Mouse (Mus musculus) G1E-ER4 (cell line): Measurements from ENCODE around the gene Olfr1271. TPM values are rescaled to one million over a fixed set of nuclear protein-coding genes. Genes with fewer than 3 reads are reported as not detected.
"Not testable (repeated sequence)": the region's sequence is repeated elsewhere in the genome, so short reads cannot be mapped to it uniquely, and the experiment has no call there.

ENCODE experiments used
- GATA1 ChIP-seq: IDR thresholded peaks from one replicate; pipeline ENCODE4 v1.8.0; 2012; ENCODE audit warnings: low read length, inconsistent platforms
- polyA plus RNA-seq: library from polyadenylated mRNA; stranded (reverse); fragments of >175 nt; gene quantifications from 2 replicates; pipeline ENCODE4 v1.2.3, GENCODE M21; 2012

Olfr1271 gene
- polyA plus RNA-seq, result not detected in 2 replicates

DNA sequence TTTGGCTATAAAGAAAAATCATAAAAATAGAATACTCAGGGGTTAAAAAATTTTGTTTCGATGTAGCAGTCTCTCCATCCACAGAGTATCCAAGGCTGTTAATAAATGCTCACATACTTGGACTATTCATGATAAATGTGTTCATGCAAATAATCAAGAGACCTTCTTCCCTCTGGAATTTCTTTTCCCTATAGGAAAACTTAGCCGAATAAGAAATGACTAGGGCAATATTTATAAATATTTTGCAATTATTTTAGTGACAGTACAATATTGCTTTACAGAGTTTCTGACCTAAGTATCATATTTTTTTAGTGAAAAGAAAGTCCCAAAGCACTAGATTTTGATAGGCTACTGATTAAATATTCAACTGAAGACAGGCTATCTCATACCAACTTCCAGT lies at the start of gene Olfr1271:
Olfr1271 (minus strand) TSS at position 101 of the 400 bp plus-strand sequence.
- TF ChIP-seq GATA1, result no peak

DNA sequence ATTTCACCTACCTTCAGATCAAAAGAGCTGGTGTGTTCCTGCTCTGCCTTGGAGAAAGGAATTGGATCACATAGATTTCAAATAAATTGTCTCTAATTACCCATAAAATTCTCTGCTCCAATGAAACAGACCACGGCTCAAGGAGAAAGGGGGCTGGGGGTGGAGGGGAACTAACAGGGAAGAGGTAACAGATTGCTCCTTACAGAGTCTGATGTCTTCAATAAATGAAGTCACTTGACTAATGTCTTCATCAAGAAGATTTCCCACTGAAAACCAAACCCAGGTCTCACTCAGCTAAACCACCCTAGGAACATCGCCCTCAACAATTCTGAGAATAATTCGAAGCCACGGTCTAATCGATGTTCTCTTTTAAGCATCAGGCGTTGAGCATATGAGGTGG lies 21.9 kb upstream of the Olfr1271 start, which contains the start of gene Olfr1272:
Olfr1272 (minus strand) TSS at position 101 of the 400 bp plus-strand sequence.
- no peak for TF ChIP-seq GATA1

DNA sequence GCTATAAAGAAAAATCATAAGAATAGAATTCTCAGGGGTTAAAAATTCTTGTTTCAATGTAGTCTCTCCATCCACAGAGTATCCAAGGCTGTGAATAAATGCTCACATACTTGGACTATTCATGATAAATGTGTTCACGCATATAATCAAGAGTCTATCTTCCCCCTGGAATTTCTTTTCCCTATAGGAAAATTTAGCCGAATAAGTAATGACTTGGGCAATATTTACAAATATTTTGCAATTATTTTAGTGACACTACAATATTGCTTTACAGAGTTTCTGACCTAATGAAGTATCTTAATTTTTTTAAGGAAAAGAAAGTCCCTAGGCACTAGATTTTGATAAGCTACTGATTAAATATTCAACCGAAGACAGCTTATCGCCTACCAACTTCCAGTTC lies 13.3 kb downstream of the Olfr1271 start, which contains the start of gene Olfr142:
Olfr142 (minus strand) TSS at position 101 of the 400 bp plus-strand sequence.
- TF ChIP-seq GATA1, result no peak

DNA sequence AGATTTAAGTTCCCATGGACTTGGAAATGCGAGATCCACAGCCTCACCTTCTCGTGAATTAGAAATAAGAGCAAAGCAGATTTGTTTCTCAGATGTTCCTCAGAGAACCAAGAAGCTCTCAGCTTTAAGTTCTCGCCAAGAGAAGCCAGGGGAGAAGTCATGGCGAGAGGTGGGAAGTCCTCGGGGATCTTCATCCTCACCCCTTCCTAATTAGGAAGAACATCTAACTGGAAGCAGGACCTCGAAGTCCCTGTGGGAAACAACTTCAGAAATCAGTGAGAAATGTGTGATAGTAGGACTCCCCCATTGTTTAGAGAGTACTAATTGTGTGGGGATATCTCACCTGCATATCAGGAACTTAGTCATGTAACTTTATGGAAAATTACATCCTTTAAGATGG lies 46.4 kb downstream of the Olfr1271 start, which contains the start of gene Olfr1506:
Olfr1506 (minus strand) TSS at position 101 of the 400 bp plus-strand sequence.
- not testable (repeated sequence) for TF ChIP-seq GATA1

Other genes starting within 250 kb of the Olfr1271 start
- not detected in 2 replicates for gene Olfr1264, start 245.5 kb downstream of the Olfr1271 start, polyA plus RNA-seq
- not detected in 2 replicates for gene Olfr1265, start 235.7 kb downstream of the Olfr1271 start, polyA plus RNA-seq
- gene Olfr140, start 207.4 kb downstream of the Olfr1271 start, polyA plus RNA-seq, result not detected in 2 replicates
- not detected in 2 replicates for gene Olfr1269, start 149.6 kb downstream of the Olfr1271 start, polyA plus RNA-seq
- gene Olfr32, start 128.7 kb downstream of the Olfr1271 start, polyA plus RNA-seq, result not detected in 2 replicates
- not detected in 2 replicates for gene Olfr1270, start 117.9 kb downstream of the Olfr1271 start, polyA plus RNA-seq
- not detected in 2 replicates for gene Olfr1506, start 46.5 kb downstream of the Olfr1271 start, polyA plus RNA-seq
- gene Olfr142, start 13.4 kb downstream of the Olfr1271 start, polyA plus RNA-seq, result not detected in 2 replicates
- not detected in 2 replicates for gene Olfr1272, start 21.8 kb upstream of the Olfr1271 start, polyA plus RNA-seq
- gene Gm13769, start 51.2 kb upstream of the Olfr1271 start, polyA plus RNA-seq, result not detected in 2 replicates
- not detected in 2 replicates for gene Olfr1274-ps, start 127.7 kb upstream of the Olfr1271 start, polyA plus RNA-seq